Mouse (Mus musculus) small intestine, adult 2 months (tissue): ENCODE data around the gene Rere.

Experiments used
- CTCF ChIP-seq: fragments of 200-500 bp; IDR thresholded peaks from 2 replicates; pipeline ENCODE4 v1.5.1; 2012; ENCODE audit warnings: low read depth, mild to moderate bottlenecking, control low read depth, inconsistent platforms, low read length, moderate library complexity, mixed read lengths; ENCODE audit not compliant: insufficient replicate concordance, insufficient read length; ENCODE audit errors: extremely low read depth
- POLR2A ChIP-seq: fragments of 200-500 bp; IDR thresholded peaks from 2 replicates; pipeline ENCODE4 v1.6.1; 2012; ENCODE audit warnings: low read depth, mild to moderate bottlenecking, control low read depth, inconsistent platforms, low read length, moderate library complexity

- no peak for TF ChIP-seq POLR2A
- no peak for TF ChIP-seq CTCF
Observed at GRCm38 (mm10) chr4:150394091-150394490, 112.6 kb downstream of the Rere start.
